ENCODE assay signal across 22 mouse cellular contexts in genomic region chr19:3966330-3967075, GRCm38 (mm10). TPM values are rescaled to one million over a fixed set of nuclear protein-coding genes. Genes with fewer than 3 reads are reported as not detected.
DNase-seq lines count a peak whose midpoint lies in the region; ATAC-seq and TF ChIP-seq lines count a peak whose summit lies in the region.
"Had no signal": no experiment of that assay in that cellular context is flagged by ENCODE, and none has a peak within 500 bp of the region (broad histone marks: within the 10 kb centered on the region; RNA-seq: fewer than 3 reads in every experiment).

No protein-coding gene starts in this region.

- H3K27me3 ChIP-seq in heart, postnatal 0 days (ENCODE audit: control insufficient read depth, insufficient read depth, low read length) = no peaks in the 10 kb centered on the region
- peaks cover 17% of the 10 kb centered on the region for H3K27me3 ChIP-seq in heart, embryonic 12.5 days (replicated peaks)
- H3K27me3 ChIP-seq in lung, postnatal 0 days (replicated peaks; ENCODE audit: insufficient read depth, low read length) = no peaks in the 10 kb centered on the region
- H3K27me3 ChIP-seq in forebrain, embryonic 15.5 days = no peaks in the 10 kb centered on the region
- H3K27me3 ChIP-seq: embryonic facial prominence, embryonic 15.5 days; forebrain, embryonic 13.5 days; hindbrain, embryonic 12.5 days had no signal

- 57% methylated on average over 11 of the region's 11 CpGs for WGBS in heart, postnatal 0 days
- 64% methylated on average over 11 of the region's 11 CpGs for WGBS in heart, embryonic 12.5 days
- 62% methylated on average over 11 of the region's 11 CpGs for WGBS in lung, postnatal 0 days
- 75% methylated on average over 11 of the region's 11 CpGs for WGBS in bone marrow, adult 2 months
- WGBS in forebrain, embryonic 15.5 days = 66% methylated on average over 11 of the region's 11 CpGs

- peak; percentile 30 for TF ChIP-seq CTCF in heart, postnatal 0 days (IDR thresholded peaks at IDR 0.05; ENCODE audit: low read depth)
- TF ChIP-seq CTCF in lung, postnatal 0 days (IDR thresholded peaks at IDR 0.05) = peak; percentile 50
- 0 out of 2 replicates have a peak, but pooled peaks have one; percentile 15 for TF ChIP-seq CTCF in bone marrow, adult 2 months (IDR thresholded peaks at IDR 0.05; ENCODE audit: control insufficient read depth, insufficient read depth, low read length)

- H3K4me3 ChIP-seq in heart, postnatal 0 days (ENCODE audit: low read depth, low read length) = no peak overlapping the region
- no peak overlapping the region for H3K4me3 ChIP-seq in heart, embryonic 12.5 days
- no peak overlapping the region for H3K4me3 ChIP-seq in lung, postnatal 0 days (ENCODE audit: low read depth, low read length)
- H3K4me3 ChIP-seq in bone marrow, adult 2 months (replicated peaks; ENCODE audit: control insufficient read depth, low read depth, low read length) = no peak overlapping the region
- no peak overlapping the region for H3K4me3 ChIP-seq in forebrain, embryonic 15.5 days
- H3K4me3 ChIP-seq: embryonic facial prominence, embryonic 15.5 days; forebrain, embryonic 13.5 days; heart, embryonic 15.5 days; hindbrain, embryonic 12.5 days; limb, embryonic 10.5 days; neural tube, embryonic 12.5 days had no signal

- TF ChIP-seq EP300 in heart, postnatal 0 days (IDR thresholded peaks at IDR 0.05; ENCODE audit: low read depth) = no peak
- TF ChIP-seq EP300 in lung, postnatal 0 days (IDR thresholded peaks at IDR 0.05) = no peak

- TF ChIP-seq POLR2A in bone marrow, adult 2 months (IDR thresholded peaks at IDR 0.05; ENCODE audit: borderline replicate concordance, control insufficient read depth, low read depth, low read length) = no peak

- H3K27ac ChIP-seq in heart, postnatal 0 days (ENCODE audit: low read depth) = no peak overlapping the region
- no peak overlapping the region for H3K27ac ChIP-seq in heart, embryonic 12.5 days (ENCODE audit: poor library complexity, severe bottlenecking)
- H3K27ac ChIP-seq in lung, postnatal 0 days (ENCODE audit: low read length) = no peak overlapping the region
- peak overlapping the region; percentile 26; the same call in 1 of the 2 replicates for H3K27ac ChIP-seq in bone marrow, adult 2 months (ENCODE audit: control insufficient read depth, insufficient read depth, low read depth, low read length, poor library complexity)
- no peak overlapping the region for H3K27ac ChIP-seq in forebrain, embryonic 15.5 days (replicated peaks)
- H3K27ac ChIP-seq: embryonic facial prominence, embryonic 15.5 days; forebrain, embryonic 13.5 days; heart, embryonic 15.5 days; hindbrain, embryonic 12.5 days; limb, embryonic 10.5 days; neural tube, embryonic 12.5 days had no signal

- H3K9ac ChIP-seq in heart, postnatal 0 days (replicated peaks; ENCODE audit: low read depth, low read length) = no peak overlapping the region
- H3K9ac ChIP-seq in heart, embryonic 12.5 days = no peak overlapping the region
- no peak overlapping the region for H3K9ac ChIP-seq in lung, postnatal 0 days (replicated peaks; ENCODE audit: low read depth)
- H3K9ac ChIP-seq in forebrain, embryonic 15.5 days (replicated peaks) = no peak overlapping the region
- H3K9ac ChIP-seq: embryonic facial prominence, embryonic 15.5 days; forebrain, embryonic 13.5 days; heart, embryonic 15.5 days; hindbrain, embryonic 12.5 days; neural tube, embryonic 12.5 days had no signal

- no peak; the same call in 1 of the 2 replicates for ATAC-seq in heart, postnatal 0 days (ENCODE audit: insufficient read depth, low read depth)
- no peak for ATAC-seq in heart, embryonic 12.5 days (ENCODE audit: insufficient number of reproducible peaks, low FRiP score)
- no peak for ATAC-seq in lung, postnatal 0 days
- ATAC-seq in megakaryocyte progenitor cell, adult 5-6 weeks (replicated peaks; ENCODE audit: poor library complexity) = 0 out of 2 replicates have a peak, but pooled peaks have one; percentile 43
- ATAC-seq in forebrain, embryonic 15.5 days (replicated peaks) = no peak
- ATAC-seq: activated CD4-positive, CD25-positive, alpha-beta regulatory T cell, adult 4 months; forebrain, embryonic 13.5 days had no signal

- no peak overlapping the region for H3K4me2 ChIP-seq in heart, postnatal 0 days (ENCODE audit: low read depth, low read length)
- H3K4me2 ChIP-seq in heart, embryonic 12.5 days = no peak overlapping the region
- no peak overlapping the region for H3K4me2 ChIP-seq in lung, postnatal 0 days (replicated peaks; ENCODE audit: low read depth, low read length)
- no peak overlapping the region for H3K4me2 ChIP-seq in forebrain, embryonic 15.5 days (replicated peaks)
- H3K4me2 ChIP-seq: embryonic facial prominence, embryonic 15.5 days; forebrain, embryonic 13.5 days; heart, embryonic 15.5 days; hindbrain, embryonic 12.5 days; neural tube, embryonic 12.5 days had no signal

- no peaks in the 10 kb centered on the region for H3K4me1 ChIP-seq in heart, postnatal 0 days (ENCODE audit: control insufficient read depth, insufficient read depth)
- H3K4me1 ChIP-seq in heart, embryonic 12.5 days (replicated peaks) = peaks cover 19% of the 10 kb centered on the region
- no peaks in the 10 kb centered on the region for H3K4me1 ChIP-seq in lung, postnatal 0 days (ENCODE audit: insufficient read depth, low read depth, low read length)
- H3K4me1 ChIP-seq in bone marrow, adult 2 months (ENCODE audit: control insufficient read depth, insufficient read depth, low read length) = peaks cover 1% of the 10 kb centered on the region; the same call in 1 of the 2 replicates
- H3K4me1 ChIP-seq in forebrain, embryonic 15.5 days = peaks cover 2% of the 10 kb centered on the region; the same call in 1 of the 2 replicates
- H3K4me1 ChIP-seq: forebrain, embryonic 13.5 days; neural tube, embryonic 12.5 days had no signal

- no peaks in the 10 kb centered on the region for H3K9me3 ChIP-seq in heart, postnatal 0 days (replicated peaks; ENCODE audit: control insufficient read depth, low read length)
- no peaks in the 10 kb centered on the region for H3K9me3 ChIP-seq in heart, embryonic 12.5 days (replicated peaks)
- H3K9me3 ChIP-seq in lung, postnatal 0 days (ENCODE audit: low read length) = no peaks in the 10 kb centered on the region
- no peaks in the 10 kb centered on the region for H3K9me3 ChIP-seq in forebrain, embryonic 15.5 days
- H3K9me3 ChIP-seq: embryonic facial prominence, embryonic 15.5 days; forebrain, embryonic 13.5 days; heart, embryonic 15.5 days; hindbrain, embryonic 12.5 days; limb, embryonic 10.5 days; neural tube, embryonic 12.5 days had no signal

- DNase-seq in heart, postnatal 0 days (ENCODE audit: low spot score) = no peak
- DNase-seq in lung, postnatal 0 days (ENCODE audit: low spot score) = no peak
- DNase-seq in lung, postnatal 25 days (ENCODE audit: low spot score) = no peak
- no peak for DNase-seq in T-cell, adult 2 months (ENCODE audit: low spot score)
- DNase-seq: adrenal gland, postnatal 36 days; cerebellum, postnatal 25 days; kidney, adult 18-20 months; kidney, postnatal 36 days had no signal

- no peaks in the 10 kb centered on the region for H3K36me3 ChIP-seq in heart, postnatal 0 days (replicated peaks; ENCODE audit: control insufficient read depth, insufficient read depth, low read length)
- no peaks in the 10 kb centered on the region for H3K36me3 ChIP-seq in heart, embryonic 12.5 days
- H3K36me3 ChIP-seq in lung, postnatal 0 days (ENCODE audit: insufficient read depth, low read length) = no peaks in the 10 kb centered on the region
- H3K36me3 ChIP-seq in forebrain, embryonic 15.5 days = no peaks in the 10 kb centered on the region
- H3K36me3 ChIP-seq: embryonic facial prominence, embryonic 15.5 days; heart, embryonic 15.5 days; hindbrain, embryonic 12.5 days; limb, embryonic 10.5 days; neural tube, embryonic 12.5 days had no signal

RNA-seq across cellular contexts. Expression of gene Aldh3b2, which starts 5.6 kb away (rescaled TPM):
- total RNA-seq in heart, postnatal 0 days (2014; rRNA removed; ENCODE audit: low replicate concordance) = 3.9 TPM in 1 of 2 replicates, not detected in the other
- polyA plus RNA-seq in heart, postnatal 0 days (2015; fragmentation: Nextera tagmentation; extraction: Ambion mirVana) = 0.18 TPM in 2 replicates
- polyA plus RNA-seq in heart, embryonic 12.5 days (2016; fragmentation: Nextera tagmentation; extraction: Ambion mirVana) = 0.40 and 0.86 TPM in 2 replicates
- 0.47 and 0.71 TPM in 2 replicates for polyA plus RNA-seq in lung, postnatal 0 days (2015; fragmentation: Nextera tagmentation; extraction: Ambion mirVana)
- 2.4 and 4.2 TPM in 2 replicates for polyA plus RNA-seq in bone marrow, adult 2 months (2011; ENCODE audit: insufficient read depth, insufficient read length, low replicate concordance, missing spikeins)
- total RNA-seq in megakaryocyte progenitor cell, adult 5-6 weeks (2015) = not detected in 2 replicates
- 0.25 TPM in 1 of 2 replicates, not detected in the other for total RNA-seq in megakaryocyte progenitor cell, adult 5-6 weeks (2017)
- polyA plus RNA-seq in forebrain, embryonic 15.5 days (2015; fragmentation: Nextera tagmentation; extraction: Ambion mirVana) = 0.22 and 0.28 TPM in 2 replicates
- polyA plus RNA-seq: activated CD4-positive, CD25-positive, alpha-beta regulatory T cell, adult 4 months; forebrain, embryonic 13.5 days had no signal

RNA-seq across cellular contexts. Expression of gene Aldh3b3, which starts 8.1 kb away (rescaled TPM):
- not detected in 2 replicates for total RNA-seq in heart, postnatal 0 days (2014; rRNA removed; ENCODE audit: low replicate concordance)
- 0.22 and 0.29 TPM in 2 replicates for polyA plus RNA-seq in heart, postnatal 0 days (2015; fragmentation: Nextera tagmentation; extraction: Ambion mirVana)
- not detected in 2 replicates for polyA plus RNA-seq in heart, embryonic 12.5 days (2016; fragmentation: Nextera tagmentation; extraction: Ambion mirVana)
- 0.04 and 0.06 TPM in 2 replicates for polyA plus RNA-seq in lung, postnatal 0 days (2015; fragmentation: Nextera tagmentation; extraction: Ambion mirVana)
- 1.6 and 4.4 TPM in 2 replicates for polyA plus RNA-seq in bone marrow, adult 2 months (2011; ENCODE audit: insufficient read depth, insufficient read length, low replicate concordance, missing spikeins)
- 0.32 and 0.71 TPM in 2 replicates for total RNA-seq in megakaryocyte progenitor cell, adult 5-6 weeks (2015)
- 0.04 and 0.27 TPM in 2 replicates for total RNA-seq in megakaryocyte progenitor cell, adult 5-6 weeks (2017)
- polyA plus RNA-seq in forebrain, embryonic 15.5 days (2015; fragmentation: Nextera tagmentation; extraction: Ambion mirVana) = not detected in 2 replicates
- total RNA-seq: layer of hippocampus, postnatal 25 days had no signal
- polyA plus RNA-seq: activated CD4-positive, CD25-positive, alpha-beta regulatory T cell, adult 4 months; forebrain, embryonic 13.5 days; heart, embryonic 15.5 days; hindbrain, embryonic 12.5 days; limb, embryonic 10.5 days; neural tube, embryonic 12.5 days had no signal

RNA-seq across cellular contexts. Expression of gene Acy3, which starts 19.9 kb away (rescaled TPM):
- 32.3 and 74.8 TPM in 2 replicates for total RNA-seq in heart, postnatal 0 days (2014; rRNA removed; ENCODE audit: low replicate concordance)
- 21.5 and 22.6 TPM in 2 replicates for polyA plus RNA-seq in heart, postnatal 0 days (2015; fragmentation: Nextera tagmentation; extraction: Ambion mirVana)
- 9.3 and 9.5 TPM in 2 replicates for polyA plus RNA-seq in heart, embryonic 12.5 days (2016; fragmentation: Nextera tagmentation; extraction: Ambion mirVana)
- polyA plus RNA-seq in lung, postnatal 0 days (2015; fragmentation: Nextera tagmentation; extraction: Ambion mirVana) = 14.9 and 15.7 TPM in 2 replicates
- polyA plus RNA-seq in bone marrow, adult 2 months (2011; ENCODE audit: insufficient read depth, insufficient read length, low replicate concordance, missing spikeins) = 5.1 and 10.7 TPM in 2 replicates
- 3.4 and 3.9 TPM in 2 replicates for total RNA-seq in megakaryocyte progenitor cell, adult 5-6 weeks (2015)
- total RNA-seq in megakaryocyte progenitor cell, adult 5-6 weeks (2017) = 1.2 and 1.6 TPM in 2 replicates
- 1.3 and 1.4 TPM in 2 replicates for polyA plus RNA-seq in forebrain, embryonic 15.5 days (2015; fragmentation: Nextera tagmentation; extraction: Ambion mirVana)

RNA-seq across cellular contexts. Expression of gene Tbx10, which starts 26.0 kb away (rescaled TPM):
- not detected in 2 replicates for total RNA-seq in heart, postnatal 0 days (2014; rRNA removed; ENCODE audit: low replicate concordance)
- not detected in 2 replicates for polyA plus RNA-seq in heart, postnatal 0 days (2015; fragmentation: Nextera tagmentation; extraction: Ambion mirVana)
- not detected in 2 replicates for polyA plus RNA-seq in heart, embryonic 12.5 days (2016; fragmentation: Nextera tagmentation; extraction: Ambion mirVana)
- polyA plus RNA-seq in lung, postnatal 0 days (2015; fragmentation: Nextera tagmentation; extraction: Ambion mirVana) = not detected in 2 replicates
- polyA plus RNA-seq in bone marrow, adult 2 months (2011; ENCODE audit: insufficient read depth, insufficient read length, low replicate concordance, missing spikeins) = not detected in 2 replicates
- total RNA-seq in megakaryocyte progenitor cell, adult 5-6 weeks (2015) = not detected in 2 replicates
- not detected in 2 replicates for total RNA-seq in megakaryocyte progenitor cell, adult 5-6 weeks (2017)
- polyA plus RNA-seq in forebrain, embryonic 15.5 days (2015; fragmentation: Nextera tagmentation; extraction: Ambion mirVana) = 0.13 TPM in 1 of 2 replicates, not detected in the other
- total RNA-seq: adrenal gland, postnatal 36 days; layer of hippocampus, postnatal 25 days had no signal
- polyA plus RNA-seq: activated CD4-positive, CD25-positive, alpha-beta regulatory T cell, adult 4 months; embryonic facial prominence, embryonic 15.5 days; forebrain, embryonic 13.5 days; gonadal fat pad, adult 2 months; heart, embryonic 15.5 days; liver, embryonic 16.5 days; neural tube, embryonic 12.5 days had no signal

RNA-seq across cellular contexts. Expression of gene Unc93b1, which starts 31.5 kb away (rescaled TPM):
- total RNA-seq in heart, postnatal 0 days (2014; rRNA removed; ENCODE audit: low replicate concordance) = 11.9 and 29.6 TPM in 2 replicates
- 15.5 and 18.1 TPM in 2 replicates for polyA plus RNA-seq in heart, postnatal 0 days (2015; fragmentation: Nextera tagmentation; extraction: Ambion mirVana)
- polyA plus RNA-seq in heart, embryonic 12.5 days (2016; fragmentation: Nextera tagmentation; extraction: Ambion mirVana) = 7.8 and 8.9 TPM in 2 replicates
- 40.0 and 45.5 TPM in 2 replicates for polyA plus RNA-seq in lung, postnatal 0 days (2015; fragmentation: Nextera tagmentation; extraction: Ambion mirVana)
- 80.1 and 177 TPM in 2 replicates for polyA plus RNA-seq in bone marrow, adult 2 months (2011; ENCODE audit: insufficient read depth, insufficient read length, low replicate concordance, missing spikeins)
- 95.9 and 111 TPM in 2 replicates for total RNA-seq in megakaryocyte progenitor cell, adult 5-6 weeks (2015)
- 175 and 202 TPM in 2 replicates for total RNA-seq in megakaryocyte progenitor cell, adult 5-6 weeks (2017)
- 6.6 and 6.9 TPM in 2 replicates for polyA plus RNA-seq in forebrain, embryonic 15.5 days (2015; fragmentation: Nextera tagmentation; extraction: Ambion mirVana)
